ENCODE assay signal across 8 mouse cellular contexts in genomic region chr1:52098618-52099232, GRCm38 (mm10). TPM values are rescaled to one million over a fixed set of nuclear protein-coding genes. Genes with fewer than 3 reads are reported as not detected.
DNase-seq lines count a peak whose midpoint lies in the region; ATAC-seq and TF ChIP-seq lines count a peak whose summit lies in the region.

No protein-coding gene starts in this region.

- peak; percentile 83 for TF ChIP-seq CTCF in kidney, postnatal 0 days (IDR thresholded peaks at IDR 0.05; ENCODE audit: low read depth)

- no peaks in the 10 kb centered on the region for H3K27me3 ChIP-seq in kidney, postnatal 0 days (ENCODE audit: insufficient read depth, low read length)
- H3K27me3 ChIP-seq in forebrain, embryonic 16.5 days (replicated peaks; ENCODE audit: control insufficient read depth, insufficient read depth, low read length), result no peaks in the 10 kb centered on the region

- no peak overlapping the region for H3K27ac ChIP-seq in kidney, postnatal 0 days
- H3K27ac ChIP-seq in forebrain, embryonic 16.5 days (ENCODE audit: low read length), result no peak overlapping the region

- no peaks in the 10 kb centered on the region for H3K4me1 ChIP-seq in kidney, postnatal 0 days (replicated peaks; ENCODE audit: insufficient read depth, low read length)
- H3K4me1 ChIP-seq in forebrain, embryonic 16.5 days (replicated peaks; ENCODE audit: control insufficient read depth, insufficient read depth, low read length), result no peaks in the 10 kb centered on the region

- no peak overlapping the region for H3K4me3 ChIP-seq in kidney, postnatal 0 days (replicated peaks; ENCODE audit: low read depth, low read length)
- no peak overlapping the region for H3K4me3 ChIP-seq in forebrain, embryonic 16.5 days (replicated peaks; ENCODE audit: low read length)

- H3K9me3 ChIP-seq in kidney, postnatal 0 days (replicated peaks; ENCODE audit: low read length), result no peaks in the 10 kb centered on the region
- H3K9me3 ChIP-seq in forebrain, embryonic 16.5 days (ENCODE audit: control insufficient read depth, low read length), result no peaks in the 10 kb centered on the region

- DNase-seq in adrenal gland, adult 2 months, result peak; percentile 20
- no peak for DNase-seq in adrenal gland, postnatal 4 days (ENCODE audit: low spot score in 2 of 2)
- peak; percentile 76 for DNase-seq in kidney, postnatal 0 days (ENCODE audit: low spot score)
- no peak for DNase-seq in kidney, adult 18-20 months
- DNase-seq in NIH3T3 (ENCODE audit: low read depth), result peak; percentile 80
- DNase-seq in lung, postnatal 25 days (ENCODE audit: low spot score), result peak; percentile 24
- peak; percentile 60 for DNase-seq in thymus, postnatal 14 days

- 71% methylated on average over 3 of the region's 3 CpGs for WGBS in kidney, postnatal 0 days
- 81% methylated on average over 3 of the region's 3 CpGs for WGBS in forebrain, embryonic 16.5 days

- no peak overlapping the region for H3K4me2 ChIP-seq in kidney, postnatal 0 days (ENCODE audit: low read length)
- no peak overlapping the region for H3K4me2 ChIP-seq in forebrain, embryonic 16.5 days (ENCODE audit: low read length)

- no peak for ATAC-seq in kidney, postnatal 0 days (replicated peaks; ENCODE audit: low FRiP score, low read depth)
- ATAC-seq in forebrain, embryonic 16.5 days, result peak; percentile 65; the same call in 1 of the 2 replicates

- no peak overlapping the region for H3K9ac ChIP-seq in kidney, postnatal 0 days (ENCODE audit: low read depth, low read length)
- H3K9ac ChIP-seq in forebrain, embryonic 16.5 days (replicated peaks; ENCODE audit: low read depth, low read length), result no peak overlapping the region

- H3K36me3 ChIP-seq in kidney, postnatal 0 days (ENCODE audit: insufficient read depth, low read length), result no peaks in the 10 kb centered on the region
- H3K36me3 ChIP-seq in forebrain, embryonic 16.5 days (ENCODE audit: control insufficient read depth, insufficient read depth), result no peaks in the 10 kb centered on the region

RNA-seq across cellular contexts. Expression of gene Stat1, which starts 20.5 kb away (rescaled TPM):
- total RNA-seq in adrenal gland, adult 2 months (2021), result 100 to 1,000 TPM in 1 of 2 experiments, 10 to 100 TPM in 1; 79.2 to 131 TPM
- 97.2 and 127 TPM in 2 replicates for polyA plus RNA-seq in adrenal gland, adult 2 months (2012; rRNA removed)
- total RNA-seq in adrenal gland, postnatal 4 days (2021), result 10 to 100 TPM; 47.3 to 61.6 TPM
- 32.4 and 36.9 TPM in 2 replicates for polyA plus RNA-seq in kidney, postnatal 0 days (2015; fragmentation: Nextera tagmentation; extraction: Ambion mirVana)
- polyA plus RNA-seq in forebrain, embryonic 16.5 days (2015; fragmentation: Nextera tagmentation; extraction: Ambion mirVana), result 10.5 and 13.2 TPM in 2 replicates

Comparison
In these comparisons a context has a peak if more than half of its experiments do, and no peak if none do; other contexts are left out.
1. DNase-seq: peak in adrenal gland, adult 2 months (single experiment), kidney, postnatal 0 days (single experiment), NIH3T3 (single experiment), lung, postnatal 25 days (single experiment) and thymus, postnatal 14 days (single experiment); none in adrenal gland, postnatal 4 days (0 of 2) and kidney, adult 18-20 months (single experiment).